Mouse (Mus musculus): Measurements from ENCODE around the gene Fam118b.

GRCm38 (mm10) chr9:35203536-35203935, 64.1 kb downstream of the Fam118b start:
- TF ChIP-seq CTCF (IDR thresholded peaks at IDR 0.05; ENCODE audit: control insufficient read depth, insufficient read depth, insufficient read length) (no peak), USF1 (IDR thresholded peaks at IDR 0.05; ENCODE audit: low read depth) (no peak), MAX (IDR thresholded peaks at IDR 0.05) (no peak), MYOD1 (IDR thresholded peaks at IDR 0.05; ENCODE audit: control insufficient read depth, insufficient read length, low read depth) (no peak), FOSL1 (IDR thresholded peaks at IDR 0.05; ENCODE audit: insufficient read depth, low read length, poor library complexity, severe bottlenecking) (no peak), MYOG (IDR thresholded peaks at IDR 0.05; ENCODE audit: control insufficient read depth, extremely low read depth, insufficient read length) (no peak)

Measured in C2C12 (cell line).